Mouse (Mus musculus) C2C12 (cell line): ENCODE results near the gene Dcun1d5.

ENCODE experiments used
- CTCF ChIP-seq: IDR thresholded peaks from one replicate; pipeline ENCODE4 v1.5.1; 2011; ENCODE audit not compliant: control insufficient read depth, insufficient read depth, insufficient read length
- FOSL1 ChIP-seq: IDR thresholded peaks from one replicate; pipeline ENCODE4 v1.8.0; 2011; ENCODE audit warnings: mild to moderate bottlenecking, low read length; ENCODE audit not compliant: poor library complexity, insufficient read depth, severe bottlenecking
- MYOG ChIP-seq: IDR thresholded peaks from one replicate; pipeline ENCODE4 v1.6.1; 2011; ENCODE audit not compliant: control insufficient read depth, insufficient read length; ENCODE audit errors: extremely low read depth
- USF1 ChIP-seq: IDR thresholded peaks from one replicate; pipeline ENCODE4 v1.6.1; 2011; ENCODE audit warnings: low read depth, mild to moderate bottlenecking, control low read depth, moderate library complexity

- TF ChIP-seq CTCF (no peak), USF1 (no peak), MYOG (no peak), FOSL1 (no peak)
Observed at GRCm38 (mm10) chr9:7159718-7160117, 24.6 kb upstream of the Dcun1d5 start.
